Mouse (Mus musculus) layer of hippocampus, postnatal 25 days (tissue): Measurements from ENCODE around the gene Dnaja4. TPM values are rescaled to one million over a fixed set of nuclear protein-coding genes. Genes with fewer than 3 reads are reported as not detected.

ENCODE experiments used
- DNase-seq, 2 experiments: peaks; one replicate each; pipeline ENCODE4 v3.0.0; 2022; ENCODE audit warnings: mixed read lengths in 2 of 2, low spot score in 1 of 2; ENCODE audit errors: extremely low spot score in 1 of 2
- microRNA-seq, 2 experiments: library from miRNA; unstranded; fragments of <30 nt; microRNA quantifications; one replicate each; pipeline ENCODE4 v1.2.0; 2021
- total RNA-seq, 2 experiments: library from RNA; stranded (reverse); gene quantifications; 2 replicates each; pipeline ENCODE4 v1.2.3; 2021

The Dnaja4 gene
- total RNA-seq, 2 experiments from 2014 or later, result 39.9 to 46.0 TPM

DNA sequence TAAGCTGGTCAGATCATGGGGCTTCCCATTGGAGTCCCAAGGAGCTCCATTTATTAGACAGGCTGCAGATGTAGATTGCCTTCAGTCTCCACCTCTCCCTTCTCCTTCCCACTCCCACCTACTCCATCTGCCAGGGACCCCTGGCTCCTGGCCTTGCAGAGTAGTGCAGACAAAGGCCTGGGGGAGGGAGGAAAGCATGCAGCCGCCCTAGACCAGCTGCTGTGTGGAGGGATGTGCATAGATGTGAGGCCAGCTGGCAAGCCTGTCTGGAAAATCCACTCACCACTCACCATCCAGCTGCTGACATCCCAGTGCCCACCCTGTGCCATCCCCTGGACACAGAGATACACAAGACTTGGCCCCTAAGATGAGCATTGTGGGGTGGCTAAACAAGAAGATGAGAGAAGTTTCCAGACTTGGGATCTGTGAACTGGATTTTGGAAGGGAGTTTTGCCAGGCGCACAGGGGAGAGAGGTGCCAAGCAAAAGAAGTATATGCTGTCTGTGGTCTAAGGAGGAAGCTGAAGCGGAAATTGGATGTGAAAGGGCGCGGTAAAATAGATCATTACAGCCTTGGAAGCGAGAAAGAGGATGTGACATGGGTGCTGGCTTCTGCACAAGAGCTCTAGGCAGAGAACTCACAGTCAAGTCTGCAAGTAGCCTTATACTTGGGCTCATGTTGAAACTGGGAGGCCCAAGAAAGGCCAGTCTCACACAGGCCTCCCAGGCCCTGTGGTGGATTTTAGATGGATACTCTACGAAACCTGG is 51.7 kb downstream of the Dnaja4 start:
- DNase-seq, result no peak

DNA sequence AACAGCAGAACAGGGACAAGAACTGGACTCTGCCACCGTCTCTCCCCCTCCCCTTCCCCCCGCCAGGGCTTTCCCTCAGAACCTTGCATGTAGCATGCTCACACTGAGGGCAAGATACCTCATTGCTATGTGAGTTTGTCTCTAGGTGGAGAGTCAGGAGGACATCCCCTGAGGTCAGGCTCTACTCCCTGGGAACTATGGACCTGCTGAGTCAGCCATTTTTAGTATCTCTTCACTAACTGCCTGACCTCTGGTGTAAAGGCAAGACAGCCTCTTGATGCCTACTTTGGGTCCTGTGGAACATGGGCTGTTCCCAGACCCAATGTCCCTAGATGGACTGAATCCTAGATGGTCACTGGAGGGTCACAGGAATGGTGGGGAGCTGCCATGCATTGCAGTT is 53.0 kb downstream of the Dnaja4 start:
- no peak for DNase-seq

DNA sequence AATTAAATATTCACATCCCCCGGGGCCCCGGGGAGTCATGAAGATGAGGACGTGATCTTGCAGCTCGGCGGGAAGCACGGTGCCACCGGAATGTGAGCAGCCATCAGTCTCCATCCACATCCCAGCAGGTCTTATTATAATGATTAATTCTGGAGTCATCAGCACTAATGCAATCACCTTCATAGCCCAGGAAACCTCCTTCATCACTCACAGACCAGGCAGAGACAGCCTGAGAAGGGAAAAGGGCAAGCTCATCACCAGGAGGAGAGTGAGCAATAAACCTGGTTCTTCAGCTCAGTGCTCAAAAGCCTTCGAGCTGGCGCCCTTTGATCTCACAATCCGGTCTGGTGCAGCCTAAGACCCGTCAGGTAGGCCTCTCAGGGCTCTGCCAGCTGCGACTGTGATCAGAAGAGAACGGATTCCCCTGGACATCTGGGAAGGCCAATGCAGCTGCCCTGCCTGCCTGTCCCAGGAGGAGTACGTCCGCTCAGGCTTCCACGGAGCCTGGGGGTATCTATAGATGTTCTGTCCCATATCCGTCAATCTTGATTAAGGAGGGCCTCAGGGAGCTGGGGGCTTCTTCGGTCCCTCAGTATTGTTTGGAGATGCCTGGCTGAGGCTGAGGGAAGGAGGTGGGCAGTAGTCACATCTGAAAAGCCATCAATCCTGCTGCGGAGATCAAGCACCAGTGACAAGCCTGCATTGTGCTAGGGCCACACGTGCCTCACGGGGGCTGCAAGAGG is 53.7 kb downstream of the Dnaja4 start:
- DNase-seq, result no peak

GRCm38 (mm10) chr9:54752944-54753295 is 54.2 kb downstream of the Dnaja4 start:
- DNase-seq, result no peak

DNA sequence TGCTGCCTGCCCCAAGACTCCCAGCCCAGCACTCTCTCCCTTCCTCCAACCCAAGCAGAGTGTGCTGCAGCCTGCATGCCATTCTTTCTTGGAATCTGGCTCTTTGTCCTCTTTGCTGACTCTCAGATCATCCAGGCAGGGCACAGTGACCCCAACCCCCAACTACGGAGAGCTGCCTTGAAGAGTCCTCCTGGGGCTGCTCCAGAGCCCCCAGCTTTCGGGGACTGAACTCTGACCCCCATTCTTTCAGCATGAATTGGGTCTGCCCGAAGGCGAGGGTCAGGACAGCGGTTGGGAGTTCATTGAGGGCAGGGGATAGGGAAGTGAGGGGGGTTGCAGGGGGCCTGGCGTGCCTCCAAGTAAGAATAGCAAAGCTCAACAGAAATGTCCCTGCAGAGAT is 60.9 kb downstream of the Dnaja4 start:
- DNase-seq, result no peak

DNA sequence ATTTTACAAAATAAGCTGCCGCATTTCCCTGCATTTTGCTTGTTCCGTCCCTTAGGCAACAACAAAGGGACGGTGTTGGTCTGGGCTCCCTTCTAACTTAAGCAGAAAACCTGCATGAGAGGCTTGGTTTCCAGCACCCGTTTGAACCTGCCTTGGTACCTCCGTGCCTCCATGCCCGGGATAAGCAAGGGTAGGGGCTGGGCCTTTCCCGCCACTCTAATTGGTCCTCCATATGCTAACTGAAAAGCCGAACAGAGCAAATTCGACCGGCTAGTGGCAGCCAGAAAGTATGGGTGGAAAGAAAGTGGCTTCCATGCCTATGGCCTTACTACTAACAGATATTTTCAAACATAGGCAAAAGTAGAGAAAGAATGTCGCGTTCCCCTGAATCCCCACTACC is 65.4 kb downstream of the Dnaja4 start:
- DNase-seq, result no peak

GRCm38 (mm10) chr9:54764561-54765217 is 66.0 kb downstream of the Dnaja4 start, which contains the start of gene Crabp1:
Crabp1 (plus strand) TSS chr9:54764748.
- no peak for DNase-seq

DNA sequence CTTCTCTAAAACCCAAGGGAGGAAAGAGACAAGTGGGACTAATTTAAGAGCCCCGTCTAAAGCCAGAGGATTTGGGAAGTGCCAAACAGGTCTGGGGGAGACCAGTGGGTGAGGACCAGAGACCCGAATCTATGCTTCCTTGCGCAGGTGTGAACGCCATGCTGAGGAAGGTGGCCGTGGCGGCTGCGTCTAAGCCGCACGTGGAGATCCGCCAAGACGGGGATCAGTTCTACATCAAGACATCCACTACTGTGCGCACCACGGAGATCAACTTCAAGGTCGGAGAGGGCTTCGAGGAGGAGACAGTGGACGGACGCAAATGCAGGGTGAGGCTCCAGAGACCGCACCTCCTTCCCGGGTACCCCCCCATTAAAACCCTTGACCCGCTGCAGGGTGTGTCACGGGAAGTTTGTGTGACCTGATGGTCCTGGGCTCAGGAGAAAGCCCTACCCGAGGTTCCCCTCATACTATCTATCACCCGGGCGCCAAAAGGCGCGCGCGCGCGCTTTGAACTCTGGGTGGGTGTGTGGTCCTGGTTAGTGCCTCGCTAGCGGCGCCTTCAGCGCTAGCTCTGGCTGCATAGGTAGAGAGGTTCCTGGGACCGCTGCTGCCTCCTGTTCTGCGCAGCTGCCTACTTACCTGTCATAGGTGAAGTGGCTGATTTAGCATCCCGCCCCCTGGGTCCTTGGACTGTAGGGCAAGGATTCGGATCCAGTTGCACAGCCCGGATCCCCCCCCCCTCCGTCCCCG is 66.8 kb downstream of the Dnaja4 start:
- DNase-seq, result no peak

Small RNAs within 50 kb of the gene (microRNA-seq; reads per million reads assigned to microRNA genes)
- gene Mir5710, result 1.3 to 2.2 reads per million in 2 experiments

Other genes starting within 250 kb of the Dnaja4 start
- gene Dmxl2, start 197.2 kb upstream of the Dnaja4 start, total RNA-seq, result 100 to 1,000 TPM; 187 to 212 TPM
- gene Sh2d7, start 159.9 kb upstream of the Dnaja4 start, total RNA-seq, result not detected
- gene Cib2, start 138.7 kb upstream of the Dnaja4 start, total RNA-seq, result 10 to 100 TPM; 17.0 to 22.1 TPM
- 100 to 1,000 TPM; 176 to 189 TPM for gene Idh3a, start 112.5 kb upstream of the Dnaja4 start, total RNA-seq
- 100 to 1,000 TPM; 111 to 117 TPM for gene Acsbg1, start 37.0 kb upstream of the Dnaja4 start, total RNA-seq
- 10 to 100 TPM; 57.7 to 61.0 TPM for gene Wdr61, start 35.6 kb downstream of the Dnaja4 start, total RNA-seq
- 1 to 10 TPM; 1.3 to 1.7 TPM for gene Crabp1, start 65.9 kb downstream of the Dnaja4 start, total RNA-seq
- 10 to 100 TPM; 48.9 to 54.1 TPM for gene Ireb2, start 164.9 kb downstream of the Dnaja4 start, total RNA-seq
- 1 to 10 TPM; 2.1 to 2.5 TPM for gene Hykk, start 218.4 kb downstream of the Dnaja4 start, total RNA-seq